Mouse (Mus musculus): ENCODE measurements at regions not wholly inside any gene's neighbourhood (a gene's known extent, or its start where the extent isn't known, plus 50 kb on each side); places are given as distances from the start of the nearest gene placed in this dataset.

GRCm38 (mm10) chr1:41133946-41134345, 328.5 kb downstream of the Tmem182 start:
- no peak for TF ChIP-seq CTCF (IDR thresholded peaks at IDR 0.05; ENCODE audit: borderline replicate concordance, extremely low read depth, insufficient read depth, insufficient read length)
- no peak for TF ChIP-seq POLR2A (IDR thresholded peaks at IDR 0.05; ENCODE audit: borderline replicate concordance, extremely low read depth, insufficient read depth, insufficient read length, poor library complexity, severe bottlenecking)
